Mouse (Mus musculus) frontal cortex, adult (tissue): Measurements from ENCODE around the gene Rwdd2a.

Experiments used
- ATAC-seq: cut with Nextera tagmentation; 2 replicates; pipeline ENCODE4 v1.9.2; 2017; ENCODE audit warnings: mild to moderate bottlenecking, moderate library complexity, mixed read lengths; ENCODE audit not compliant: low TSS enrichment

The Rwdd2a gene

GRCm38 (mm10) chr9:86571540-86572135 is at the start of gene Rwdd2a, which contains the start of gene Pgm3:
Gene Rwdd2a (plus strand): TSS chr9:86571991.
Gene Pgm3 (minus strand): TSS chr9:86571842.
- ATAC-seq: peak; percentile 88

GRCm38 (mm10) chr9:86522335-86522734 is 49.5 kb upstream of the Rwdd2a start:
- ATAC-seq: no peak

DNA sequence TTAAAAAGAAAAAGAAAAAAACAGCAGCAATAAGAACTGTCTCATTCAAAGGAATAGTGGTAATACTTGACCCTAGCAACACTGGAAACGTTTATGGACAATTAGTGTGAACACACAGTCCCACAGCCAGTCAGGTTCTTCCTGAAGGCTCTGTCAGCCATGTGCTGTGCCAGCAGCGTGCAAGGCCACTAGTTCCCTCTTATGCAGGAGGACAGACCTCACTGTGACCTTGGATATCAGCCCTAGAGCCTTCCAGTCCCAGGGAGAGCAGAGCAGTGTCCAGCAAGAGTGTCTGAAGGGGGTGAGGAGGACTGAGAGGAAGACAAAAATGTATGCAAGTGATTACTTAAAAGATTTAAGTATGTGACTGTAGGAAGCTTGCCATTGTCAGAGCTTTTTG is 46.2 kb upstream of the Rwdd2a start:
- ATAC-seq: no peak

DNA sequence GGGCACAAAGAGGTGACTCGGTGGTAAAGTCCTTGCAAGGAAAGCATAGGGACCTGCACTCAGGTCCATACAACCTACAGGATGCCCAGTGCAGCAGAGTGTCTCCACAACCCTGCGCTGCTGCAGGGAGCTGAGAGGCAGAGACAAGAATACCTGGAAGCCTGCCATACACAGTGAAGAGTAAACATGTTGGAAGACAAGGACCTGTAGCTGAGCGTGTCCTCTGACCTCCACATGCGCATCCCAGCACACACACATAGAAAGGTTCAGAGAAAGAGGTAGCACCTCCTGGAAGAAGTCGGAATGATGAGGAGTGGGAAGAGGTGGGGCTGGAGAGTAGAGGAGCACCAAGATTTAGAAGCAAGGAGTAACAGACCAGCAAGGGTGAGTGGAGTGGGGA is 37.7 kb upstream of the Rwdd2a start:
- ATAC-seq: no peak

DNA sequence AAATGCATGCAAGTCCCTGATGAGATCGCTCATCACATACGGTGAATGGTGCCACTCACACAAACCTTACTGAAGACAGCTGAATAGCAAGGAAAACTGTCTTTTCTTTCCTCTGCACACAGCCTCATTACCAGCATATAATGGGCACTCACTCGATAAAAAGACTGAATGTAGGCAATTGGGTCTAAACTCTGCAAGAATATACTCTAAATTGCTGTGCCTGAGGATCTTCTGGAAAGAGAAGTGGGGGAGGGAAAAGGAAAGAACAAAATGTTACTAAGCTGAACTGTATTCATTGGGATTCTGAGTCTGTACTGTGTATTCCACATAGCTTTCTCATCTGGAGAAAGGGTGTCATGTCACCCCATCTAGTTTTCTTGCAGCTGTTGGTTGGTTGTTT is 28.3 kb upstream of the Rwdd2a start:
- ATAC-seq: peak; percentile 77

DNA sequence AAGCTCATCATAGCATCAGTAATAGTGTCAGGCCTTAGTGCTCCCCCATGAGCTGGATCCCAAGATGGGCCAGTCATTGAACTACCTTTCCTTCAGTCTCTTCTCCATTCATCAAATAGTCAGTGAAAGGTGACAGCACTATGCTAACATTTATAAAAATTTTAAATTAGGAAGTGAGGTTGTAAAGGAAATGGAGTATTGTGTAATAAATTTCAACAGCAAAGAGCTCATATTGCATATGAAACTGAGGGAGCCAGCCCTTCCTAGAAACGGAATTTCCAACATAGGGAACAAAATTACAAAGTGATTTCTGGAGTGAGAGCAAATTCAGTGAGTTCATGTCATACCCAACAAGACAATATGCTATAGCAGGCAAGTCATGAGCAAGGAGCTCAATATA is 27.2 kb upstream of the Rwdd2a start:
- no peak for ATAC-seq

- ATAC-seq: no peak
These were observed 22.1 kb upstream of the Rwdd2a start for GRCm38 (mm10) chr9:86549637-86550162.

- peak; percentile 73 for ATAC-seq
These were observed 21.1 kb upstream of the Rwdd2a start for GRCm38 (mm10) chr9:86550717-86551116.

DNA sequence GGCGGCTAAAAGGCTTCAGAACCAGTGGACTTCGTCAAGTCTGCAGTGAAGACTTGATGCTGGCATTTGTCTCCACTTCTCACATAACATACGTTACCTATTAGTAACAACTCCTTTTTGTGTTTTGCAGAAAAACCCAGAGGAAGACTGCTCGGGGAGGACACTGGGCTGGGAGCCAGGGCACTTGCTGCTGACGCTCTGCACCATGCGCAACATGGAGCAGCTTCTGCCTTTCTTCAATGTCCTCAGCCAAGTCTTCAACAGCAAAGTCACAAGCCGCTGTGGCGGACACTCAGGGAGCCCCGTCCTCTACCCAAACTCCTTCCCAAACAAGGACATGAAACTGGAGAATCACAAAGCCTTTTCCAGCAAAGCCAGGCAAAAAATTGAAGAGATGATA is 17.9 kb upstream of the Rwdd2a start:
- no peak for ATAC-seq

GRCm38 (mm10) chr9:86554641-86555040 is 17.1 kb upstream of the Rwdd2a start:
- ATAC-seq: no peak

DNA sequence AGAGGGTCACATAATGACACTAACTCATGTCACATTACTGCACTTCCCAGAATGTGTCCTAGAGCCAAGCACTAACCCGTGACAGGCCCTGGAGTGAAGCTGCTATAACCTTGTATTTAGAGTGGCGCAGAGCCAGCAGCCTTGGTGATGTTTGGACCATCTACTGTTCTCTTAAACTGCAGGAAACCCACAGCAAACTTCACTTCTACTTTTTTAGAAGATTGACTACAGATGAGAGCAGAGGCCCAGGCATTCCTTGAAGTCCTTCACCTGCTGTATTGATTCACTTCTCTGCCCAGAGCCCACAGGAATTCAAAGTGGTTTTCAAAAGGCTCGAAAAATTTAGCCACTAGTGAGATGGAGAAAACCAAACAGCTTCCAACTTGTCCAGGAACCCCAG is 11.2 kb upstream of the Rwdd2a start:
- ATAC-seq: no peak

- no peak for ATAC-seq
These were observed 2.4 kb upstream of the Rwdd2a start for GRCm38 (mm10) chr9:86569314-86569910.

DNA sequence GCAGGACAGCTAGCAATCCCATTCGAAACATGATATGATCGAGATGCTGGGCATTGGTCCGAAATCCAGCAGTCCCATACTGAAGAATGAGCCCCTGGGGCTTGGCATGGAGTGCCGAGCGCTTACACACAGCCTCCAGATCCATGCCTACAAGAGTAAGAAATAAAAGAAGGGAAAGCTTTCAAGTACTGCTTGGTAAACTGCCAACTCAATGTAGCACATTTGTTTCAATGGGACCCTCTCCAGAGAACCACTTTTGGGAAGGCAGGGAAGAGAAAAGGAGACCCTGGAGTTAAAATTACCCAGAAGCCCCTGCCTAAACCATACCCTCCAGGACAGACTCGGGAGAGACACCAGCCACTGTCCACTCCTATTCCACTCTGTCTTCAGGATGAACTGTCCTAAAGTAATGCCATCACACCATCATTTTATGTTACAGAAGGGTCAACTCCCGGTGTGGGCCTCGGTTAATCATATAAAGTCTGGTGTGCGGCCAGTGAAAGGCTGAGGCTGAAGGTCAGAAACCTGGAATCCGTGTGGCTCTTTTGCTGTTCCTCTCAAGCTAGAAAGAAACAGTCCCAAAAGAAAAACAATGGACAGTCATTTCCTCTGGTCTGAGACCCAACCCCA is 1.4 kb upstream of the Rwdd2a start:
- no peak for ATAC-seq

- no peak for ATAC-seq
These were observed 845 bp upstream of the Rwdd2a start for GRCm38 (mm10) chr9:86570946-86571345.

GRCm38 (mm10) chr9:86572196-86572595 is 405 bp downstream of the Rwdd2a start:
- peak; percentile 33 for ATAC-seq

GRCm38 (mm10) chr9:86572636-86573291 is 973 bp downstream of the Rwdd2a start:
- ATAC-seq: peak; percentile 38

GRCm38 (mm10) chr9:86573616-86574303 is 2.0 kb downstream of the Rwdd2a start:
- ATAC-seq: no peak

DNA sequence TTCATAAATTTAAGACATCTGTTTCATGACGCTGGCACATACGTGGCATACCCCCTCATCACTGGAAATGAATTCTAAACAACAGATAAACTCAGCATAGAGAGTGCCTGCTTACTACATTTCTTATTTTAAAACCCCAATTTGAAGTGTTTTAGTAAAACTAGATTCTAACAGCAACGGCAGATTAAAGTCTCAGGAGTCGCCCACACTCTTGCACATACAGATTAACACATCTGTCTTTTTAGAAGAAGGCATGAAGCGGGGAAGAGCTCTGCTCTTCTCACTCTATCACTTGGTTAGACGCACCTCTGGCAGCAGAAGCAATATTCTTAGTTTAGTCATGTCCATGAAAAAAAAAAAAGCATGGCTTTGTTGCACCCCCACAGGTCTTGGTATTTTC is 3.4 kb downstream of the Rwdd2a start:
- peak; percentile 18; the same call in 1 of the 2 replicates for ATAC-seq

- no peak for ATAC-seq
These were observed 7.9 kb downstream of the Rwdd2a start for GRCm38 (mm10) chr9:86579657-86580056.

- ATAC-seq: peak; percentile 88
These were observed 11.9 kb downstream of the Rwdd2a start for GRCm38 (mm10) chr9:86583740-86584139.

GRCm38 (mm10) chr9:86587019-86587795 is 15.4 kb downstream of the Rwdd2a start:
- no peak for ATAC-seq
